Mouse (Mus musculus) heart, adult 18-20 months (tissue): ENCODE measurements around the gene Cox6b1. TPM values are rescaled to one million over a fixed set of nuclear protein-coding genes. Genes with fewer than 3 reads are reported as not detected.

Experiments used
- DNase-seq, 2 experiments: peaks; one replicate each; pipeline ENCODE4 v3.0.0; 2021 to 2022; ENCODE audit warnings: mixed read lengths in 1 of 2
- microRNA-seq, 2 experiments: library from miRNA; unstranded; fragments of <30 nt; microRNA quantifications; one replicate each; pipeline ENCODE4 v1.2.0; 2022
- total RNA-seq, 2 experiments: library from RNA; stranded (reverse); gene quantifications; 2 replicates each; pipeline ENCODE4 v1.2.3; 2021

Cox6b1 gene
- total RNA-seq, 2 experiments from 2014 or later = 4,470 to 4,611 TPM

- no peak for DNase-seq
Observed at GRCm38 (mm10) chr7:30586455-30587020, 39.4 kb downstream of the Cox6b1 start.

GRCm38 (mm10) chr7:30585170-30585569, 40.8 kb downstream of the Cox6b1 start:
- DNase-seq = no peak

GRCm38 (mm10) chr7:30584339-30584738, 41.6 kb downstream of the Cox6b1 start:
- DNase-seq = no peak

- no peak for DNase-seq
Observed at GRCm38 (mm10) chr7:30581547-30581946, 44.4 kb downstream of the Cox6b1 start.

- DNase-seq = no peak
Observed at GRCm38 (mm10) chr7:30579950-30580349, 46.0 kb downstream of the Cox6b1 start.

- peak; percentile 69 to 75 for DNase-seq
Observed at GRCm38 (mm10) chr7:30572969-30573368, 53.0 kb downstream of the Cox6b1 start.

GRCm38 (mm10) chr7:30572389-30572788, 53.6 kb downstream of the Cox6b1 start:
- DNase-seq = no peak

GRCm38 (mm10) chr7:30567555-30567954, 58.4 kb downstream of the Cox6b1 start:
- no peak for DNase-seq

Small RNA genes within 50 kb of the gene (microRNA-seq; reads per million reads assigned to microRNA genes)
- 0 to 0.27 reads per million in 2 experiments for gene Mir3569

Other genes with a start within 250 kb of the Cox6b1 start
- 10 to 100 TPM; 18.9 to 22.2 TPM for gene Tyrobp, start 212.4 kb downstream of the Cox6b1 start, total RNA-seq
- gene Hcst, start 206.3 kb downstream of the Cox6b1 start, total RNA-seq = 1 to 10 TPM in 1 of 2 experiments, under 1 TPM in 1; 0.69 to 3.3 TPM
- gene Nfkbid, start 204.4 kb downstream of the Cox6b1 start, total RNA-seq = under 1 TPM; 0.35 to 0.87 TPM
- gene Aplp1, start 180.6 kb downstream of the Cox6b1 start, total RNA-seq = 1 to 10 TPM; 2.8 to 3.4 TPM
- not detected for gene Kirrel2, start 168.5 kb downstream of the Cox6b1 start, total RNA-seq
- gene Nphs1, start 167.8 kb downstream of the Cox6b1 start, total RNA-seq = not detected
- not detected for gene Prodh2, start 132.5 kb downstream of the Cox6b1 start, total RNA-seq
- gene Arhgap33, start 91.1 kb downstream of the Cox6b1 start, total RNA-seq = under 1 TPM; 0.36 to 0.50 TPM
- 100 to 1,000 TPM; 845 to 870 TPM for gene Hspb6, start 74.0 kb downstream of the Cox6b1 start, total RNA-seq
- 1 to 10 TPM; 2.1 to 4.6 TPM for gene Proser3, start 73.9 kb downstream of the Cox6b1 start, total RNA-seq
- 10 to 100 TPM; 16.8 to 18.8 TPM for gene Lin37, start 66.3 kb downstream of the Cox6b1 start, total RNA-seq
- gene U2af1l4, start 62.9 kb downstream of the Cox6b1 start, total RNA-seq = 10 to 100 TPM; 61.2 to 65.9 TPM
- gene Gm49396, start 62.8 kb downstream of the Cox6b1 start, total RNA-seq = 1 to 10 TPM in 1 of 2 experiments, under 1 TPM in 1; 0.35 to 1.1 TPM
- 10 to 100 TPM; 80.1 to 84.4 TPM for gene Psenen, start 62.5 kb downstream of the Cox6b1 start, total RNA-seq
- gene Igflr1, start 60.7 kb downstream of the Cox6b1 start, total RNA-seq = under 1 TPM; 0.50 to 0.77 TPM
- gene Kmt2b, start 37.4 kb downstream of the Cox6b1 start, total RNA-seq = 10 to 100 TPM; 13.6 to 18.3 TPM
- under 1 TPM in 1 of 2 experiments, not detected in 1; 0.21 TPM for gene Zbtb32, start 27.2 kb downstream of the Cox6b1 start, total RNA-seq
- under 1 TPM in 1 of 2 experiments, not detected in 1; 0.26 TPM for gene Upk1a, start 13.3 kb downstream of the Cox6b1 start, total RNA-seq
- not detected for gene Etv2, start 9.7 kb upstream of the Cox6b1 start, total RNA-seq
- gene Rbm42, start 24.2 kb upstream of the Cox6b1 start, total RNA-seq = 10 to 100 TPM; 46.0 to 49.1 TPM
- gene Haus5, start 38.8 kb upstream of the Cox6b1 start, total RNA-seq = 1 to 10 TPM; 4.4 to 6.2 TPM
- under 1 TPM; 0.40 to 0.67 TPM for gene Pmis2, start 45.5 kb upstream of the Cox6b1 start, total RNA-seq
- not detected for gene 2200002J24Rik, start 72.8 kb upstream of the Cox6b1 start, total RNA-seq
- under 1 TPM in 1 of 2 experiments, not detected in 1; 0.51 TPM for gene Atp4a, start 86.1 kb upstream of the Cox6b1 start, total RNA-seq
- 100 to 1,000 TPM; 238 to 252 TPM for gene Tmem147, start 103.4 kb upstream of the Cox6b1 start, total RNA-seq
- gene Gapdhs, start 117.5 kb upstream of the Cox6b1 start, total RNA-seq = not detected
- gene Sbsn, start 125.3 kb upstream of the Cox6b1 start, total RNA-seq = 1 to 10 TPM; 2.1 to 3.7 TPM
- 1 to 10 TPM; 1.0 to 3.5 TPM for gene Dmkn, start 137.6 kb upstream of the Cox6b1 start, total RNA-seq
- not detected for gene Krtdap, start 161.7 kb upstream of the Cox6b1 start, total RNA-seq
- gene Ffar2, start 197.6 kb upstream of the Cox6b1 start, total RNA-seq = under 1 TPM; 0.23 to 0.35 TPM
- gene Ffar3, start 230.0 kb upstream of the Cox6b1 start, total RNA-seq = not detected
- under 1 TPM in 1 of 2 experiments, not detected in 1; 0.13 TPM for gene Ffar1, start 235.4 kb upstream of the Cox6b1 start, total RNA-seq